Mouse (Mus musculus): Measurements from ENCODE around the gene Mr1.

Mr1 gene

GRCm38 (mm10) chr1:155093971-155094707 lies 52.5 kb downstream of the Mr1 start:
- no peak for DNase-seq (ENCODE audit: low spot score in 2 of 2)

GRCm38 (mm10) chr1:155093145-155093791 lies 53.3 kb downstream of the Mr1 start:
- no peak for DNase-seq (ENCODE audit: low spot score in 2 of 2)

- peak in 1 of 2 experiments; percentile 61 for DNase-seq (ENCODE audit: low spot score in 2 of 2)
Observed at GRCm38 (mm10) chr1:155091842-155092800, 54.5 kb downstream of the Mr1 start.

- DNase-seq (ENCODE audit: low spot score in 2 of 2) = peak; percentile 70
Observed at GRCm38 (mm10) chr1:155091374-155091841, 55.2 kb downstream of the Mr1 start.

GRCm38 (mm10) chr1:155090736-155091135 lies 55.9 kb downstream of the Mr1 start:
- no peak for DNase-seq (ENCODE audit: low spot score in 2 of 2)

GRCm38 (mm10) chr1:155090327-155090726 lies 56.3 kb downstream of the Mr1 start:
- DNase-seq (ENCODE audit: low spot score in 2 of 2) = no peak

GRCm38 (mm10) chr1:155088847-155089603 lies 57.6 kb downstream of the Mr1 start:
- DNase-seq (ENCODE audit: low spot score in 2 of 2) = peak in 1 of 2 experiments; percentile 36

GRCm38 (mm10) chr1:155088046-155088445 lies 58.6 kb downstream of the Mr1 start:
- no peak for DNase-seq (ENCODE audit: low spot score in 2 of 2)

GRCm38 (mm10) chr1:155086893-155087292 lies 59.7 kb downstream of the Mr1 start:
- peak; percentile 59 to 67 for DNase-seq (ENCODE audit: low spot score in 2 of 2)

GRCm38 (mm10) chr1:155086416-155086815 lies 60.2 kb downstream of the Mr1 start:
- DNase-seq (ENCODE audit: low spot score in 2 of 2) = no peak

GRCm38 (mm10) chr1:155084839-155085238 lies 61.8 kb downstream of the Mr1 start:
- DNase-seq (ENCODE audit: low spot score in 2 of 2) = no peak

GRCm38 (mm10) chr1:155083271-155084265 lies 63.0 kb downstream of the Mr1 start:
- peak; percentile 92 for DNase-seq (ENCODE audit: low spot score in 2 of 2)

- DNase-seq (ENCODE audit: low spot score in 2 of 2) = no peak
Observed at GRCm38 (mm10) chr1:155082965-155083268, 63.7 kb downstream of the Mr1 start.

- no peak for DNase-seq (ENCODE audit: low spot score in 2 of 2)
Observed at GRCm38 (mm10) chr1:155082158-155082964, 64.3 kb downstream of the Mr1 start.

- DNase-seq (ENCODE audit: low spot score in 2 of 2) = no peak
Observed at GRCm38 (mm10) chr1:155077675-155078074, 68.9 kb downstream of the Mr1 start.

Data from right cerebral cortex, adult 2 months (tissue).